Mouse (Mus musculus) liver, postnatal 0 days (tissue): ENCODE data around the gene Radil.

Experiments used
- CTCF ChIP-seq: sonication (generic); IDR thresholded peaks from 2 replicates; pipeline ENCODE4 v1.5.1; 2016; ENCODE audit warnings: antibody characterized with exemption, low read depth
- EP300 ChIP-seq: IDR thresholded peaks from 2 replicates; pipeline ENCODE4 v1.6.1; 2016; ENCODE audit warnings: antibody characterized with exemption, low read depth, mild to moderate bottlenecking

DNA sequence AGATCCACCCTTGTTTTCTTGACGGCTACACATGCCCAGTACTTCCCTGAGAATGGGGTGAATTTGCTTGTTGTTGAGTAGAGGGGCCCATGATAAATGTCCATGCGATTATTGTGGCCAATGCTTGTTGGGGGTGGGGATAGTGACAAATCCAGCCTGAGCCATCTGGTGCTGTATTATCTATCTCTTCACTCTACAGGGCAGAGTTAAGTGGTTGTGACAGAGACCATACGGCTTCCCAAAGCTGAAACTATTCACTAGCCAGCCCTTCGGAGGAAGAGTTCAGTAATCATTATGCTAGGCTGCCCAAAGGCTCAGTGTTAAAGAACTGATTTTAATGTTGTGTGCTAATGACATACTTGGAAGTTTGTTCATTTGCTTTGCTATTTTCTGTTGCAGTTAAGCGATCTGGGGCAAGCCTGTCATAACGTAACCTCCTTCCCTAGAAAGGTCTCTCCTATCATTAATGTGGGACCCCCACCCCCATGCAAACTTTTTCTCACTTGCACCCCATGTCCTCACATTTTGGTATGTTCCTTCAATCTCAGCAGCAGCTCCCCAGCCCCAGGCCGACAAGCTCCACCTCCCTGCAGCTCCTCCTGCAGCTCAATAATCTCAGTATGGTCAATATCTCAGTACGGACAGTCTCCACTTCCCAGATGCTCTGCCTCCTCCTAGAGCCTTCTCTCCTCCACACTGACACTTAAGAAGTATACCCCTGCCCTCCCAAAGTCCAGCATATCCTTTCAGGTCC lies 26.0 kb downstream of the Radil start:
- no peak for TF ChIP-seq CTCF
- TF ChIP-seq EP300 = no peak
